Mouse (Mus musculus) spleen, adult 12 weeks (tissue): ENCODE measurements around the gene Washc3.

Source experiments
- DNase-seq: peaks from one replicate; pipeline ENCODE4 v3.0.0; 2022; ENCODE audit warnings: low spot score

The Washc3 gene

DNA sequence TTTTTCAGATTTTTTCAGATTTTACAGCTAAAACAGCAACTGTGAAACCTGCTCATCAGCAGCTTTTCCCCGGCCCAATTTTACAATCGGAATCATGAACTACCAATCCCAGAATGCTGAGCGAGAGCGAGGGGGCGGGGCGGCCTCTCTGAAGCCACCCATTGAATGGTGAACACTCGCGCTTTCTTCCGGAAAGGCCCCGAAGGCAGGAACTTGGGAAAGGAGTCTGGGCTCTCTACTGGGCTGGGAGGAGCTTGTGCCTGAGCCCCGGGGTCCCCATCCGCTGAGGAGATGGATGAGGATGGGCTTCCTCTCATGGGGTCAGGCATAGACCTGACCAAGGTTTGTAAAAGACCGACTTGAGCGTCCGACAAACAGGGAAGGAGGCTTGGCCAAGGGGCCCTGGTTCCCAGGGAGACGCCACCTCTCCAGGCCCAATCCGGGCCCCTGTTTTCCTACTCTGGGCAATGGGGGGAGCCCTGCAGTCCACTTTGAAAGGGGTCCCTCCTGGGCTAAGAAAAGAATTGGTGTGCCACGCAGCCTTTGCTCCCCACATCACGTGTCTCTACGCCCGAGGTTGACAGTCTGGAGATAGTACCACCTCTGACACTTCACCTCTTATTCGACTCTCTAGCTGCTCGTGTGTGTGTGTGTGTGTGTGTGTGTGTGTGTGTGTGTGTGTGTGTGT, at the start of gene Washc3:
Washc3 (plus strand) TSS at position 143 of the 688 bp plus-strand sequence.
- DNase-seq: peak; percentile 75

DNA sequence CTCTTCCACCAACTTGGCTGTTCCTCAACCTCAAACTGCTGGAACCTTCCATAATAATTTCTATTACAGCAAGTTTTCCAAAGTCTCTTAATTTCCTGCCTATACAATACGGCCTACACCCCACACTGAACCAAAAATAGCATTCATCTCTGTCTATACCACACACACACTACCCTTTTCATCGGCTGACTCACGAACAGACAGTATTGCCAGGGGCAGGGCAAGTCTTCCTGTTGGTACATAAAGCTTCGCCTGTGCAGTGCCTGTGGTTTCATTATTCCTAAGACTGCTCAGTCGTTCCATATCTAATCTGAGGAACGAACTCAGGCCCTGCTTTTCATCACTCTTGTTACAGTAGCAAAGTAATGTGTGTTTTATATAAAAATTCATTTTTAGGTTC, 49.2 kb upstream of the Washc3 start:
- no peak for DNase-seq

DNA sequence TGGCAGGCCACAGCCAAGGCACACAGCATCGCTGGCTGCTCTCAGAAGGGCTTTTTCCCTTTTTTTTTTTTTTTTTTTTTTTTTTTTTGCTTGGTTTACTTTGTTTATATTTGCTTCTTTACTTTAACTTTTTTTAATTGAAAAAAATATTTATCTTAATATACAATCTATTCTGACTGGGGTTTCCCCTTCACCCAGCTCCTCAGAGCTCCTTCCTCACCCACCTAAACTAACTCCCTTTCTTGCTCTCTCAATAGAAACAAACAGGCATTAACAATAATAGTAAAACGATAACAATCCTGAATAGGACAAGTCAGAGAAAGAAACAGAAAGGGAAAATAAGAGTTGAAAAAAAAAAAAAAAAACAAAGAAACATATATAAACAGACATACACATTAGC, 38.8 kb upstream of the Washc3 start:
- no peak for DNase-seq

DNA sequence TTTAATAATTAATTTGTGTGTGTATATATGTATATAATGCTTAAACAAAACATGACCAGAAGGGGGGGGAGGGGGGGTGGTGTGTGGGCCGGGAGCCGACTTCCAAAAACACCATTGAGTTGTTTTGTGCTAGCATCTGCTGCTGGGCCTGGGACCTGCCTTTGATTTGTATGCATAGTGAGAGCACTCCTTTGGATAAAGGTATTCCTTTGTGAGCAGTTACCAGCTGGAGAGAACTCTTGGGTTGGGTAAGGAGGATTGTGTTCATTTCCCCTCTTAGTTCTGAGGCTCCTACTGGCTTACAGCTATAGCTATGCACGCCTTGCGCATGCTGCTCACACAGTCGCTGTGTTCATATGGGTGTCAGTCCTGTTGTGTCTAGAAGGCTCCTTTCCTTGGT, 38.2 kb upstream of the Washc3 start:
- no peak for DNase-seq

DNA sequence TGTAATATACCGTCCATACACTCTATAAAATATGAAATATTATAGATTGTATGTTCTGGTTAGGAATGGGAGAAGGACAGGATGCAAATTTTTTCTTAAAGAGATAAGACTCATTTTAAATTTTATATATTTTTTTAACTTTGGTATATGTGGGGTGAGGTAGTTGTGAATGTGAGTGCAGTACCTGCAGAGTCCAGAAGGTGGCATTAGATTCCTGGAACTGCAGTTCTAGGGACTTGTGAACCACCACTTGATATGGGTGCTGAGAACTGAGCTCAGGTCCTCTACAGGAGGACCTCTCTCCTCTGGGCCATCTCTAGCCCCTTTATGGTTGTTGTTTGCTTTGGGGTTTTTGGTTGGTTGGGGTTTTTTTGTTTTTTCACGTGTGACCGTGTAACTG, 34.7 kb upstream of the Washc3 start:
- no peak for DNase-seq

DNA sequence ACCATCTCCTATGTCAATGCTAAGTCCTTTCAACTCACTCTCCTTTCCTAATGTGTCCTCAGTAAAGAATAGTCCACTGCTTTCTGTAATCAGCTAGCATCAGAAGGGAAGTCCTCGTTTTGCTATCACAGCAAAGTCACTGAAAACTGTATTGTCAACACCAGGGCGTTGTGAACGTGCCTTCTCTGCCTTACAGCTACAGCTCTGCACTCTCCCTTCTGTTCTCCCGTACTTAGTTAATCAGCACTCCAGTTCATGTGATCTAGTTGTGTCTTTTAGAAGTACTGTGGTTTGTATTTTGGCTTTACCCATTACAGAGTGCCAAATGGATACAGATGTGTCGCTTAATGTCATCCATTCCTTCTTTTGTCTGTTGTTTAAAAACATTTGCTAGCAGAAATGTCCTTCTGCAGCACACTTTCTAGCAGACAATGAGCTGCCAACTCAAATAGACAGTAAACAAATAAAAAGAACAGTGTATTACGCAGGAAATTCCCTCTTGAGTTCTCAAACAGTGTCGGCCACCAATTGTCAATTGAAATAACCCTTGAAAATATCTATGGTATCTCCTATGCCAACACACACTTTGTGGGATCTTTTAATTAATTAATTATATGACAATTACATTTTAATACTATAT, 33.3 kb upstream of the Washc3 start:
- DNase-seq: no peak

DNA sequence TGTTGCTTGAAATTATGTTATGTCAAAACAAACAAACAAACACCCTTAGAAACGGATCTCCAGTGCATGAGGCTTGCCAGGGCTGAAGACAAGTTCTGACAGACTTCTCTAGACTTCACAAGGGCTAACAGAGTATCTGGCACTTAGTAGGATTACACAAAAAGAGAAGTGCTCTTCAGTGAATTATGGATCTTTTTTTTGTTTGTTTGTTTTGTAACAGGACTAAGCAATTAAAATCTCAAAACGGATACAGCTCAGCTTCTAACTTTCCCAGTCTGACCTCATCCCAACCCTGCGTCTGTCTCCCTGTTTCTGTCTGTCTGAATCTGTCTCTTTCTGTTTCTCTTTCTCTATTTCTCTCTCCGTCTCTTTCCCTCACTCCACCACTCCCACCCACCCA, 352 bp upstream of the Washc3 start:
- DNase-seq: no peak

DNA sequence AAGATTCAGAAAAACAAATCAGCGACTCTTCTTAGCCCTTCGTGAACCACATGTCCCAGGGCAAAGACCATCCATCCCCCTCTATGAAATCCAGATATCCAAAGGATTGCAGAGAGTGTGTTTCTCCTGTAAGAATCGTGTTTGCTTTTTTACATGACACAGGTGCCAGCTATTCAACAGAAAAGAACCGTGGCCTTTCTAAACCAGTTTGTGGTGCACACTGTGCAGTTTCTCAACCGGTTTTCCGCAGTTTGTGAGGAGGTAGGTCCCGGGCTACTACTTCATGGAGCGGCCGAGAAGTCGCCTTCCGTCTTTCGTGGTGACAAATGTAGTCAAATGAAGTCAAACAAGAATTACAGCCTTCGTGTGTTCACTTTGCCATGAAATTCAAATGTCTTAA, 757 bp downstream of the Washc3 start:
- no peak for DNase-seq

DNA sequence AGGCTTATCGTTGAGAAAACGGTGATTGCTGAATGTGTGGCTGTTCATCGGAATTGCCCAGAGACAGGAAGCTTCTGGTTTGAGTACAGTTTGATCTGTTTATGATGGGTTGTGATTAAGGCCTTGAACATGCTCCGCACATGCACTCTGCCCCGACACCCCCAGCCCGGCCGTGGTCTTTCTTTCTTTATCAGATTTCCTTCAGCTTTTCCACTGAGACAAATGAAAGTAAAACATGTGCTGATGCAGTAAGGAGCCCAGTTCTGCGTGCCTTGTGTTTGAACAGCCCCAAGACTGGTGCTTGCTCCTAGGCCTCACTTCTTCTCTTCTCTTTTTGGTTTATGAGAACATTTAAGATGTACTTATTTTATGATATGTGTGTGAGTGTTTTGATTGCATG, 1.7 kb downstream of the Washc3 start:
- no peak for DNase-seq

DNA sequence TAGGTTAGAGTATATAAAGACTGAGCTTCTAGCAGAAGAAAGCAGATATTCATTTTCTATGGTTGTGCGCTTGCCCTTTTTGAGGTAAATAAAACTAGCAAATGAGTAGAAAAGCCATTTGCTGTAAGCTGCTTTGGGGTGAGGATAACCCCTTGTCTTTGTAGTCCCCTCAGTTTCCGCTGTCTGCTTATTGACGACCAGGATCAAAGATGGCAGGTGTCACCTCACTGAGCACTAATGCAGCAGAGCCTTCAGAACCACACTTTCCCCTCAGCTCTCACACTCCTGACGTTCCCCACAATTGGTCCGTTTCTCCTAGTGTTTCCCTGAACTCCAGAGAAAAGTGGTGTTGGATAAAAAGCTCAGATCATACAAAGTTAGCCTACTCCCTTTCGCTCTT, 2.3 kb downstream of the Washc3 start:
- DNase-seq: no peak

DNA sequence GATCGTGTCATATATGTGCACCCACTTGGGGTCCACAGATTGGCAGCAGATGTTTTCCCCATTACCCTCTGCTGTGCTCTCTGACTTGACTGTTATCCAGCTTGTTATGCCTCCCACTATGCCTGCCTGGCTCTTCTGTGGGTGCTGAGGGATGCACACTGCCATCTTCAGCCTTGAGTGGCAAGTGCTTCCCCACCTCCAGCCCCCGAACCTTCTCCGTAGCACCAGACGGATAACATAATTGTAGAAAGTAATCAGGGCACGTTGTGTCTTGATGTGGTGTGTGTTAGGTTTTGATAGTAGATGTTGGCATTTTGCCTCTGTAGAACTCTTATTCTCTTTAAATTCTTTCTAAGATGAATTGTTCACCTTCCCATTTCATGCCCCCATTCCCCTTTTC, 11.8 kb downstream of the Washc3 start:
- no peak for DNase-seq

DNA sequence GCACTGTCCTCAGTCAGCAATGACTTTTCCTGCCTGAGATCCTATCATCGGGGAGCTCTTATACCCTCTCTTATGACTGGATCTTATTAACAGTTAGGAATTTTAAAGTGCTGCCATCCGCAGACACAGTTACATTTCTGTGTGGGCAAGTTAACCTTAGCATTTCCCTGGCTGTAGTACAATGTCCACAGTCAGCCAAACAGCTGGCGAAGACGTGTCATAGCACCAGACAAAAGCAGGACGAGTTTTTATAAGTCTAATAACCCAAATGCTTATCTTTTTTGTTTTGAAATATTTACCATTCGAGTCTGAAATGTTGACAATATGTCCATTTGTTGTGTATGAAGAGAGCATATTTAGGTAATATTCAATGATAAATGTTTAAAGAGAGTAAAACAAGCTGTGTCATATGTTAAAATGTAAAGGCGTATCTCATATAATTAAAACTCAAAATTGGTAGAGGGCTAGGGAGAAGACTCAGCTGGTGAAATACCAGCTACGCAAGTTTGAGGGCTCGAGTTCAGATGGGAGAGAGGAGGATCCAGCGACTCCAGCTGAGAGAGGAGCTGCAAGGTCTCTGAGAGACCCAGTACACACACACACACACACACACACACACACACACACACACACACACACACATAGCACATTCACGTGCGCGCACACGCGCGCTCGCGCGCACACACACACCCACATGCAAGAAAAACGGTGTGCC, 14.1 kb downstream of the Washc3 start:
- DNase-seq: no peak

DNA sequence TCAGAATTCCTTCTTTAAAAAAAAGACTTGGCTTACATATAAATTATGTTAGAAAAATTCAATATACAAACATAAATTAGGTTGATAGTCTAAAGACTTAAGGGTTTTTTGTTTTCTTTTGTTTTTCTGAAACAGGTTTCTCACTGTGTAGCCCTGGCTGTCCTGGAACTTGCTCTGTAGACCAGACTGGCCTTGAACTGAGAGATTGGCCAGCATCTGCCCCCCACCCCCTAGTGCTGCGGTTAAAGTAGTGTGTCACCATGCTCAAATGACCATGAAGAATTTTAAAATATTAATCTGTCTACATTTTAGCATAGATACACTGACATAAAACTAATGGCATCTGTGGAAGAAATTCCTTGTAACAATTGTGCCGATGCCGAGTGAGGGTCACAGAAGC, 17.3 kb downstream of the Washc3 start:
- no peak for DNase-seq

DNA sequence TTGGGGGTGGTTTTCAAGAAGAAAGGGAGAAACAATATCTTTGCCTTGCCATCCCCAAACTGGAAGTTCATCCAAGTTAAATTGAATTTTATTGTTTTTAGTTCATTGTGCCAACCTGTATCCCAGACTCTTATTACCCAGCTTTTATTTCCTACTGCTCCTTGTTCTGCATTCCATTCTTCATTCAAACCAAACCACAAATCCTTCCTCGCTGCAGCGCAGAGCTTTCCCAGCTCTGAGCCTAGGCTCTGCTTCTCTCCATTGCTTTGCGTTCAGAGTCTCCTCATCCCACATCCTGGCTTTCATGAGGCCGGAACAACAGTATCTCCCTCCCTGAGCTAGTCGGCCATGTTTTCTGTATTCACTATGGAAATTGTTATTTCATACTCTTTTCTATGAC, 20.8 kb downstream of the Washc3 start:
- no peak for DNase-seq

DNA sequence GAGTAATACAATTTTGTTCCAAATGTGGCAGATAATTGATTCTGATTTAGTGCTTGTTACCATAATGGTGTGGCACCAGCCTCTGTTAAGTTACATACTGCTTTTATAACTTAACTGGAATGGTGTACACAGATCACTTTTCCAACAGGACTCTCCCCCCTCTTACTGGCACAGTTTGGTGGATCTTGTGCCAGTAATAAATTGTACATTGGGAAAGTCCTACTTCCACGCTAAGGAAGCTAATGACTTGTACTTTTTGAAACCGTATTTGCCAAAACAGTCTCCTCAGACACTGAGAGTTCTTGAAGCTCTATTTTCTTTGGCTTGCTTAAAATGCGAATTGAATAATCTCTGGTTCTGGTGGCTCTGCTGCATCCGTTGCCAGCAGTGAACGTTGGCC, 24.5 kb downstream of the Washc3 start:
- DNase-seq: no peak

DNA sequence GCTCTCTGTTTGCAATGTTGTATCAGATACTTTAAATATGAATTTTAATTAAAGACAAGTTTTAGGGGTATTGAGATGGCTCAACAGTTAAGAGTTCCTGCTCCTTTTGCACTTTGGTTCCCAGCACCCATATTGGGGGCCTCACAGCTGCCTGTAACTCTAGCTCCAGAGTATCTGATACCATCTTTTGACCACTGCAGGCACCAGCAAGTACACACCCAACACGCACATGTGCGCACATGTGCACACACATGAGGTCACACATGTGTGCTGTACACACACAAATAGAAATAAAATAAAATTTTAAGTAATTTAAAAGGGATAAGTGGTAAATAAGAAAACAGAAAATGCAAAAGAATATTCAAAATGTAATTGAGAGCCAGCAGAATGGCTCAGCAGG, 27.1 kb downstream of the Washc3 start:
- no peak for DNase-seq

DNA sequence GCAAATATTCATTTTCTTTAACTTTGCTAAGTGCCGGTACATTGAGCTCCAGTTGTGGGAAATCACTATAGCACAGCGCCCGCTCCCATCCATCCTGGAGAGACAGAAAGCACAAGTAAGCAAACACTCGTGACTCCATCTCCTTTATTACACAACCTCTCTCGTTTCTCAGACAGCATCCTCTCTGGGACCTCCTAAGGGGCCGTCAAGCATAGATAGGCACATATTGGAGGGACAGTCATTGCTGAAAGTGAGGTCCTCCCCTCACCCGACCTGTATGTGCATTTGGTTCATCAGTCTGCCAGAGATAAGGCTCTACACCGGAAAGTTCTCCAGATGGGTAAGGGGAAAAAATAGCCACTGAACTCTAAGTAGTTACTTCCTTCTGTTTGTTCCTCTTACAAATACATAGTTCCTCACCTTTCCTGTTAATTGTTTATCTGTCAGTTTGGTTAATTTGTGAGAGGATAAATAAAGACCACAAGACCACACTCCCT, 27.7 kb downstream of the Washc3 start:
- DNase-seq: no peak

DNA sequence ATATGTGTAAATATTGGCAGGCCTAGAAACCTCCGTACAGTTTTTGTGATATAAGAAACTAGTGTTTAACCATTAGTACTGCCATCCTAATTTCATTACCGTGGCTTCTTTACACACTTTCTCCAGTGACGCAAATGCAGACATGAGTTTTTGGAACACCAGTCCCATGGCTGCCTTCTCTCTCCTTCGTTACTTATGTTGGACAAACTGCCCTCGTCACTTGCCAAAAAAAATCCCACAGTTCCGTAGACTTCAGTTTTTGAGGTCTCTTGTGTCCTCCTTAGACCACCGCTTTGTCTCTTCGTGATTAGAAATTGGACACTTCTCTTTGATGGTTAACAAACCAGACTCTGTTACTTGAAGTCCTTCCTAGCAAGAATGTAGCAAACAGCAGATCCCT, 30.8 kb downstream of the Washc3 start:
- DNase-seq: no peak

DNA sequence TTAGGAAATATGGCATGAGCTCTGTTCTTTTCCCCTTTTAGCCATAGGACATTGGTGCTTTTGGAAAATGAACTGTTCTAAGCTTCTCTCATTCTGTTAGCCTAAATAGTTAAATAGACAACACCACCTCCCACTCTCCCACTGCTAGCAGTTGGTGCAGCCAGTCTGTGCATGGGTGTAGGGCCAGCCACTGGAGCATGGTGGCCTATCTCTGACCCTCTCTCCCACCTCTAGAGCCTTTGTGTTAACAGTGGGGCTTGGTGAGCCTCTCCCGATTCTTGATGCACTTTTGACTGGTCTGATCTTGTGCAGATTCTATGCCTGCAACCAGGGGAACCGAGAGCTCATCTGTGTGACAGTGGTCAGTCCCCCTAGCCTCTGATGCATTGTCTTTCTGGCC, 31.9 kb downstream of the Washc3 start:
- no peak for DNase-seq

DNA sequence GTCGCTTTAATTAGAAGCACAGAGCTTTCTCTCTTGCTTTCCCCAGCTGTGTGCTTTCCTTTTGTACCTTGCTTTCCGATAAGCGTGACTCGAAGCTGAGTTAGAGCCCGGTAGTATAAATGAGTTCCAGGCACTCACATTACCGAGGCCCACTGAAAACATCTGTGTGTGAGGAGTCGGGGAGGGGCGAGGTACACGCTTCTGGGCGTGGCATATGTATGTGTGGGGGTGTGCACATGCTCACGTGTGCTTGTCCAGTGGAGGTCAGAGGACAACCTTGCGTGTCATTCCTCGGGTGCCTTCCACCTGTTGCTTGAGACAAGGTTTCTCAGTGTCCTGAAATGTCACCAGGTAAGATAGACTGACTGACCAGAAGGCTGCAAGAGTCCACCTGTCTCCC, 43.8 kb downstream of the Washc3 start:
- no peak for DNase-seq

DNA sequence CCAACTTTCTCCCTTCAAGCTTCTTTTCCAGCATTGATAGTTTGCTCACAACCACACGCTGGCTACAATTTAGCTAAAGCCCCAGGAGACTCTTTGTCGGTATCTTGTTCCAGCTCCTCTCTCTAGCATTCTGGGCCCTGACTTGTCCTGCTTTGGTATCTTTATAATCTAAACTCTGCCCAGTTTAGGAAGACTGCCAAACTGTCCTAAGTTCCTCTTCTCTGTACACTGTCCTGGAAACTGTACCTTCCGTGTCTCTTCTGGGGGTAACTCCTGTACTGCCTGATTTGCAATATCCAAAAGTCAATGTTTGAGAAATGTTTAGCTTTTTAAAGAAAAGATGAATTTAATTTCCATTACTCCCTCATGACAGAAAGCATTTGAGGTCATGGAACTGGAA, 49.4 kb downstream of the Washc3 start:
- DNase-seq: no peak

DNA sequence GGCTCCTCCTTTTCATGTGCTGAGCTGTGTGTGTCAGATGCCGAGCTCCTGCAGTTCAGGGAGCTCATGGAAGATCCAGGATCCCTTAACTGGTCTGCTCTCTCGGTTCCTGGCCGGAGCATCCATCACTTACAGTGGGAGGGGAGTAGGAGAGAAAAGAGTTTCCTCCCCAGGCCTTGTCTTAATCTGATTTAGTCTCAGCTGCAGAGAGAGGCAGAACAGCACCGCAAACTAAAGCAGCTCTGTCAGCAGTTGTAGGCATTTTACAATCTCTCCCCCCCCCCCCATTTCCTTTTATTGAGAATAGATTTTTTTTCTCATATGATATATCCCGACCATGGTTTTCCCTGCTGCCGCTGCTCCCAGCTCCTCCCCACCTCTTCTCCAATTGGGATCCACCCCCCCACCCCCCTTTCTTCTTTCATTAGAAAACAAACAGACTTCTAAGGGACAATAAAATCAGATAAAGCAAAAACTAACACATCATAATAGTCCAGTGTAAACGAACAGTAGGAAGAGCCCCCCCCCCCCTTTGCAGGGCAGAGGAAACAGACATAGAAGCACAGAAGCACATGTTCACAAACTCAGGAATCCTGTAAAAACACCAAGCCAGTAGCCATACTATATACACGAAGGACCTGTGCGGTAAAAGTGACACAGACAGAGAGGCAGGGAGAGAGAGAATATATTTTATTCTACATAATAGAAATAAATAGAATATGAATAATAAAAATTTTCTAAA, 51.4 kb downstream of the Washc3 start:
- no peak for DNase-seq

DNA sequence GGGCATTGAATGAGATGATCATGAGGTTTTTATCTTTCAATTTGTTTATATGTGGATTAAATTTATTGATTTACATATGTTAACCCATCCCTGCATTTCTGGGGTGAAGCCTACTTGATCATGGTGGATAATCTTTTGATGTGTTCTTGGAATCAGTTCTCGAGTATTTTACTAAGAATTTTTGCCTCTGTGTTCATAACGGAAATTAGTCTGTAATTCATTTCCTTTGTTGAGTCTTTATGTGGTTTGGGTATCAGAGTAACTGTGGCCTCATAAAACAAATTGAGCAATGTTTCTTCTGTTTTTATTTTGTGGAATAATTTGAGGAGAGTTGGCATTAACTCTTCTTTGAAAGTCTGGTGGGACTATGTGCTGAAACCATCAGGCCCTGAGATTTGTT, 54.7 kb downstream of the Washc3 start:
- no peak for DNase-seq
